Mouse (Mus musculus): ENCODE data around the gene Oprd1.

Gene Oprd1

GRCm38 (mm10) chr4:132099548-132099947, 44.7 kb downstream of the Oprd1 start:
- in situ Hi-C loops (cut with MboI; ENCODE audit: low pct_unique_long_range_greater_than_20kb in 1 of 2, low sequenced_read_pairs in 2 of 2, unreplicated experiment in 1 of 2): loop anchor here in 1 of 2 experiments (10.0 kb wide), 1 partner anchor 75 kb away; no protein-coding TSS in a partner anchor

DNA sequence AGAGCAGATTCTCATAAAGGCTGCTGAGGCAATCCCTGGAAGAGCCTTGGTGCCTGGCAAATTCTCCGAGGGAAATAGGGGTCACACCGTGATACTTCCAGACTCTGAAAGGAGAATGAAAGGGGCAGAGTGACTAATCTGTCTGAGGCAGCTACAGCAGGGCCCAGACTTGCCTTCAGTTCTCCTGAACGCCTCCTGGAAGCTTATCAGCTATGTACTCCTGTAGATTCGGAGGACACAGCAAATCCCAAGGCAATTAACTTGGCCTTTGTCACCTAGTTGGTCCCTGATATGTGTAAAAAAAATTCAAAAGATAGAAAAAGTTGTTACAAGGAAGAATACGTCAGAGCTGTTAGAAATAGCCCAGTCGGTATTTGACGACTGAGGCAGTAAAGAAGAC, 49.2 kb downstream of the Oprd1 start:
- in situ Hi-C loops (cut with MboI; ENCODE audit: low pct_unique_long_range_greater_than_20kb in 1 of 2, low sequenced_read_pairs in 2 of 2, unreplicated experiment in 1 of 2): loop anchor here in 1 of 2 experiments (10.0 kb wide), 1 partner anchor 80 kb away; no protein-coding TSS in a partner anchor

- in situ Hi-C loops (cut with MboI; ENCODE audit: low pct_unique_long_range_greater_than_20kb in 1 of 2, low sequenced_read_pairs in 2 of 2, unreplicated experiment in 1 of 2): loop anchor here (5.0 to 10.0 kb wide), 2 partner anchors 78 to 81 kb away; no protein-coding TSS in a partner anchor
Measured at GRCm38 (mm10) chr4:132093928-132094327, 50.4 kb downstream of the Oprd1 start.

GRCm38 (mm10) chr4:132093136-132093535, 51.1 kb downstream of the Oprd1 start:
- in situ Hi-C loops (cut with MboI; ENCODE audit: low pct_unique_long_range_greater_than_20kb in 1 of 2, low sequenced_read_pairs in 2 of 2, unreplicated experiment in 1 of 2): loop anchor here (5.0 to 10.0 kb wide), 2 partner anchors 79 to 82 kb away; no protein-coding TSS in a partner anchor

GRCm38 (mm10) chr4:132088921-132089320, 55.4 kb downstream of the Oprd1 start:
- in situ Hi-C loops (cut with MboI; ENCODE audit: low pct_unique_long_range_greater_than_20kb in 1 of 2, low sequenced_read_pairs in 2 of 2, unreplicated experiment in 1 of 2): no loop called here

DNA sequence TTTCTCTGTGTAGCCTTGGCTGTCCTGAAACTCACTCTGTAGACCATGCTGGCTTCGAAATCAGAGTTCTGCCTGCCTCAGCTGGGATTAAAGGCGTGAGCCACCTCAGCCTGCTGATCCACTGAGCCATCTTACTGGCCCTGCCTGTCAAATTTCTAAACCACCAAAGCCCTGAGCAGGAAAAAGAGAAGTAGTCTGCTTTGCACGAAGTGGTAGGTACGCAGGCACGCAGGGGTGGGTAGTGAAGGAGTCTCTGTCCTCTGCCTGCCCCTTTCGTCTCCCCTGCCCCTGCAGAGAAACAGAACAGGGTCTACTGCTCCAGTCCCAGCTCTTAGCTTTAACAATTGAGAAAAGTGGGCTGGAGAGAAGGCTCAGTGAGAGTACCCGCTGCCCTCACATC, 59.2 kb downstream of the Oprd1 start:
- in situ Hi-C loops (cut with MboI; ENCODE audit: low pct_unique_long_range_greater_than_20kb in 1 of 2, low sequenced_read_pairs in 2 of 2, unreplicated experiment in 1 of 2): no loop called here

- in situ Hi-C loops (cut with MboI; ENCODE audit: low pct_unique_long_range_greater_than_20kb in 1 of 2, low sequenced_read_pairs in 2 of 2, unreplicated experiment in 1 of 2): no loop called here
Measured at GRCm38 (mm10) chr4:132080492-132080983, 63.7 kb downstream of the Oprd1 start.

DNA sequence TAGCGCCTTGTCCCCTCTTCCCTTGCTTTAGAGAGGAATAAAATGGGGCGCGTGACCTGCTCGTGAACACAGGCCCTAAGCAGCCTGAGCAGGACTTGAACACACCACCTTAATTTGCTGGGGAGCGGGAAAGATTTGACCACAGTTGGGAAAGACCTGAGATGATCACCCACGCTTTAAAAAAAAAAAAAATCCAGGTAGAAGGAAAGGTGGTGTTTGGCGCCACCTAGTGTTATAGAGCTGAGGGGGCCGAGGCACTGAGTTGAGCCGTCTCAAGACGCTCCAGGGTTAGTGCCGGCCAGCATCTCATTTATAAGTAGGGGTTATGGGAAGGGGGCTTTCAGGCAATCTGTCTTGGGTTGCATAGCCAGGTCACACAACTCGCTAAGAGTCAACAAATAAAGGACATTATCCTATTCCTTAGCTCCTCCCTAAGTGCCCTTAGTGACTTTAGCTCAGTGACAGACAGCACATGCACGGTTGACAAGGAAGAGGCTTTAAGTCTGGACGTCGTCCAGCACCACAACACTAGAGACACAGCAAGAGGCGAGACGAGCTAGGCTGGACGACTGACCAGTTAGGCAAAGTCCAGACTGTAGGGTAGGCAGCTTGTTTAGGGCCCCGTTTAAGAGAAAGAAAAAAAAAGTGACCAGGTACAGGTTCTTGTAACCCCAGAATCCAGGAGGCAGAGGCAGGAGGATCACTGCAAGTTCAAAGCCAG, 64.6 kb downstream of the Oprd1 start:
- in situ Hi-C loops (cut with MboI; ENCODE audit: low pct_unique_long_range_greater_than_20kb in 1 of 2, low sequenced_read_pairs in 2 of 2, unreplicated experiment in 1 of 2): no loop called here

- in situ Hi-C loops (cut with MboI; ENCODE audit: low pct_unique_long_range_greater_than_20kb in 1 of 2, low sequenced_read_pairs in 2 of 2, unreplicated experiment in 1 of 2): no loop called here
Measured at GRCm38 (mm10) chr4:132078296-132078714, 66.0 kb downstream of the Oprd1 start.

DNA sequence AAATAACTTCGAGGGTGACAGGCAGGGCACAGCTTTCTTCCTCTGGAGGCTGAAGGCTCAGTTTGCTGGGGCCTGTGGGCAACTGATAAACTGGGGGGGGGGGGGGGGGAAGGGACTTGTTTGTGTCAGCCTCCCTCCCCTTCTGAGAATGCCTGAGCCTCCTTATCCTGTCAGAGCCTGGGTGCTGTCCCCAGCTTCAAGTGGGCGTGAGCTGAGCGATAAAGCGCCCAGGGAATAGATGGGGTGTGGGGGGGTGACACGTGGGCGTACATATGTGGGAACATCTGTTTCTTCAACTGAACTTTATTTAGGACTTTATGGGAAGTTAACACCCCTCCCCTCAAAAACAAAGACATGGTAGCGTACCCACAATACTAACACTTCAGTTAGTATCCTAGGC, 66.8 kb downstream of the Oprd1 start:
- in situ Hi-C loops (cut with MboI; ENCODE audit: low pct_unique_long_range_greater_than_20kb in 1 of 2, low sequenced_read_pairs in 2 of 2, unreplicated experiment in 1 of 2): no loop called here

DNA sequence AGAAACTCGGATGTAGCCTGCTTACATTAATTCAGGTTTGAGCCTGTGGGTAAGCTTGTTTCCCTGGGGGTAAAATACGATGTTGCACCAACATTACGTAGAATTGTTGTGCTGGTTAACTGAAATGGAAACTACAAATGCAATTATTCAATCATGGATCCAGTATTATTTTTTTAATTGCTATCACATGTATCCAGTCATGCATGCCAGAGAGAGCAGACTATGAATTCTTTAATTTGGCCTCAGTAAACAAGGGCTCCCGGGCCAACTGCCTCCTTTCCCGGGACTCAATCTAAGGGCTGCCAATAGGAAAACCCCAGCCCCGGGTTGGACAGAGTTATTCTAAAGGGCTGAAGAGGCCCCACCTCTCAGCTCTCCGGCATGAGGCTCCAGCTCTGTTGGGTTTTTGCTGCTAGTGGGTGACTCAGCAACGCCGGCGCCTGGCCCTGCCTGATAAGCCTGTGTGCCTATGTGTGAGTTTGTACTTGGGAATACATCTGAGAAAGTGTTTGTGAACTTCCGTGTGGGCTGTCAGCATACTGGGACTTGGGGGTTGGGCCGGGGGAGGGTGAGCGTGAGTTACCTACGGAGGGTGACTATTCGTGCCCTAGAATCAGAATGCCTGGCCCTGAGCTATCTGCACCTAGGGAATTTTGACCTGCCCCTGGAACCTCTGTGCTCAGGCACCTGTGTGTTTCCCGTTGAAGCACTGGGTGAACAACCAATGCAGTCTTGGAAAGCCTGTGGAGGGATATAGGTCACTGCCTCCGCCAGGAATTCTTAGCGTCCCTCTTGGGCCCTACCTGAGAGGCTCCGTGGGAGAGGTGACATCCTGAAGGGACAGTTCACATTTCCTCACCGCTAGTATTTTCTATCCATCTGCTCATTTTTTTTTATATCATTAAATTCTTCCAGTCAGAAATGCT, 67.5 kb downstream of the Oprd1 start:
- in situ Hi-C loops (cut with MboI; ENCODE audit: low pct_unique_long_range_greater_than_20kb in 1 of 2, low sequenced_read_pairs in 2 of 2, unreplicated experiment in 1 of 2): no loop called here

- in situ Hi-C loops (cut with MboI; ENCODE audit: low pct_unique_long_range_greater_than_20kb in 1 of 2, low sequenced_read_pairs in 2 of 2, unreplicated experiment in 1 of 2): no loop called here
Measured at GRCm38 (mm10) chr4:132075796-132076195, 68.5 kb downstream of the Oprd1 start.

DNA sequence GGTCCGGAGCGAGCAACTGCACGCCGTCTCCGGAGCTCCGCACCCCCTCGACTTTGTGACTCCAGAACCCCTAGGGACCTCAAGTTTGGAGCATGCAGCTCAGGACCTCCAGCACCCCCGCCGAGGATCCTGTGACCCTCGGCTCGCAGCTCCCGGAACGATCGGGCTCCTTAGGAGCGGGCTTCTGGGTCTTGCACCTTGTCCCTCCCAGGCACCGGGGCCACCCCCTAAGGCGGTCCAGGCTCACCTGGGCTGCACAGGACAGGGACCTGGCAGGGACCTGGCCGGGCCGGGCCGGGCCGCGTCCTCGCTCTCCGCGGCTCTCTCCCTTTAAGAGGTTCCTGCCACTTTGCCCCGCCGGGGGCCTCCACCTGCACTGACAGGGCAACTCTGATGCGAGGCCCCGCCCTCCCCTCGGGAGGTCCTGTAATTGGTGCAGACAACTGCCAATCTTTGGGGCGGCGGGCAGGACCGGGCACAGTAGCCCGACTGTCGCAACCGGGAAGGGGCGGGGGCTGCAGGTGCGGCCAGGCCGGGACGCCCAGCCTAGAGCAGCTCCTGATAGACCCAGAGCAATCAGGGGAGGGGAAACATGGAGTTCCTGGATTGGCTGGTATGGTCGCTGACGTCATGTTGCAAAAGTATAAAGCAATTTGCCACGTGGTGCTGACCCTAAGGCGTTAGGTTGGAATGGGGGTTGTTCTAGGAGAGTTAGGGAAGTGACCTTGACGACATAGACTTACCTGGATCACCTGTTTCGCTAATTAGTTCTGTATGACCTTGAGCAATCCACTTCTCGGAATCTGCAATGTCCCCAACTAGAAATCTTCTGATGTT, 69.1 kb downstream of the Oprd1 start, which contains the start of gene Epb41:
Epb41 (minus strand) TSS at position 389 of the 837 bp plus-strand sequence.
- in situ Hi-C loops (cut with MboI; ENCODE audit: low pct_unique_long_range_greater_than_20kb in 1 of 2, low sequenced_read_pairs in 2 of 2, unreplicated experiment in 1 of 2): no loop called here

DNA sequence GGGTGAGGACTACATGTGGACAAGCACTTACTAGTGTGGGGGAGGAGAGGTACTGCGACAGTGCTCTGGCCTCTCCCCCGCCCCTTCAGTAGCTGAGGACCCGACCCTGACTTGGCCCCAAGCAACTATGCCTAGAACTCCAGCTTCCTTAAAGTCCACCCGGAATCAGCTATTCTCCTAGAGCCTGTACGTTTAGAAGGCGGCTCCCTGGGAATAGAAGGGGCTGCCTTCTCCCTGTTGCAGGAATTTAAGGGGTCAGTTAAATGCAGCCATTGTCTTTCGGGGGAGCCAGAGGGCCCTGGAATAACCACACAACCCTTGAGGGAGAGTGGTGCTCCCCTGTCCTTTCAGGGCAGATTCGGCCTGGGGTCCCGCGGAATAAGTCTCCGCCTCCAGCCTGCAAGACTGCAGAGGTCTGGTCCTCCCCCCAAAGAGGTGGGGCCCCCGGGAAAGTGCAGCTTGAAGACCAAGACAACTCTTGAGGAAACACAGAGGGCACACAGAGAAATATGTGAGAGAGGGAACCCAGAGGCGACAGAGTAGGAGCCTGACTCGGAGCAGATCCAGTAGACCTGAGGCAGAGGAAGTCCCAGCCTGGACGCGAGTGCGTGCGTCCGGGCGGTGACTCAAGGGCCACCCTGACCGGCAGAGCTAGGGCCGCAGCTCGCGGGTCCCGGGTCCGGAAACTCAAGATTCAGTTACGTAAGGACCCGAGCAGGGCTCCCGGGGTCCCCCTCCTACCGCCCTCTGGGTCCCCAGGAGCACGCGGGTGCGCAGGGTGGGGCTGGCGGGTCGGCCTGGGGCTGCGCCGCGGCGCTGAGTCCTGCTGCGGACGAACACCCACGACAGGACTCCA, 70.0 kb downstream of the Oprd1 start, which contains the start of gene Gm10300:
Gm10300 (plus strand) TSS at position 621 of the 856 bp plus-strand sequence.
- in situ Hi-C loops (cut with MboI; ENCODE audit: low pct_unique_long_range_greater_than_20kb in 1 of 2, low sequenced_read_pairs in 2 of 2, unreplicated experiment in 1 of 2): no loop called here

DNA sequence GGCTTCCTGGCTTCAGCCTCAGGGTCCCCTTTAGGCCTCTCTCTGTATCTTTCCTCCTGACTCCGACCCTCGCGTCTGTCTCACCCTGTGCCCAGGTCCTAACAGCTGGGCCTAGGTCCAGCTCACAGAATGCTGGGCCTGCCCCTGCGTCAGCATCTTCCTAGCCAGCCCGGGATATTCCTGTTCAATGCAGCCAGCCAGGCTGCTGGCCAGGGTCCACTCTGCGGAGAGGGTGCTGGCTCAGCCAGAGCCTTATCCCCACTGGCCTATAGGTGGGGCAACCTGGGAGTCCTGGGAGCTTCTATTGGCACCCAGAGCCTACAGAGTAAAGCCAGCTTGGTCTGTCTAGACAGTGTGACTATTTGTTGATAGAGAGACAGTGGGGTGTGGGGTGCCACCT, 71.3 kb downstream of the Oprd1 start:
- in situ Hi-C loops (cut with MboI; ENCODE audit: low pct_unique_long_range_greater_than_20kb in 1 of 2, low sequenced_read_pairs in 2 of 2, unreplicated experiment in 1 of 2): no loop called here

DNA sequence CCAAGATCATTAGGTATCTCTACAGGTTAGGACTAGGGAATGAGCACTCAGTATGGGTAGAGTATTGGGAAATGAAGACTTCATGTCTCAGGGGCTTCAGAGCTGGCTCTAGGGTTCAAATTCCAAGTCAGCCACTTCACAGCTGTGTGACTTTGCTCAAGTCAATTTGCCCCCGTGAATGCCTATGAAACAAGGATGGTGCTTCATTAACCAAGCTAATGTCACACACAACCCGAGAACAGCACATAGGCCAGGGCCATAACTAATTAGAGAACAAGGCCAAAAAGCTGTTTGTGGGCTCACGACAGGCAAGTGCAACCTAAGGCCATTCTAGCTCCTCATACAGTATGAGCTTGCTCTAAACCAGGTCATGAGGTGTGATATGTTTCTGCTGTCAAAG, 72.1 kb downstream of the Oprd1 start:
- in situ Hi-C loops (cut with MboI; ENCODE audit: low pct_unique_long_range_greater_than_20kb in 1 of 2, low sequenced_read_pairs in 2 of 2, unreplicated experiment in 1 of 2): no loop called here

DNA sequence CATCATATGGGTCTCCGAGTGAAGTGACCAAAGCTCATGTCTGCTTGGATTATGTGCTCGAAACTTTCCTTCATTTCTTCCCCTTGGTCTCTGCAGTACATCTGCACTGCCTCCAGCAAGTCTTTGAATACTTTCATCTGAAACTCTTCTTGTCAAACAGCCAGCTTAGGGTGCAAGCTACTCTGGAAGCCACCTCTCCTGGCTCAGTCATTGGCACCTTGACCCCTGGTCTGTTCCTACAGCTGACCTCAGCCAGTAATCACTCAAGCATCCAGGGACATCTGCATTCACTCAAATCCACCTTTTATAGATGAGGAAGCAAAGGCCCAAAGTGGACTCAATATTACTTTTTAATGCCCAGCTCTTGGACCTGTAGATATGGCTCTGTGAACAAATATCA, 72.6 kb downstream of the Oprd1 start:
- in situ Hi-C loops (cut with MboI; ENCODE audit: low pct_unique_long_range_greater_than_20kb in 1 of 2, low sequenced_read_pairs in 2 of 2, unreplicated experiment in 1 of 2): no loop called here

DNA sequence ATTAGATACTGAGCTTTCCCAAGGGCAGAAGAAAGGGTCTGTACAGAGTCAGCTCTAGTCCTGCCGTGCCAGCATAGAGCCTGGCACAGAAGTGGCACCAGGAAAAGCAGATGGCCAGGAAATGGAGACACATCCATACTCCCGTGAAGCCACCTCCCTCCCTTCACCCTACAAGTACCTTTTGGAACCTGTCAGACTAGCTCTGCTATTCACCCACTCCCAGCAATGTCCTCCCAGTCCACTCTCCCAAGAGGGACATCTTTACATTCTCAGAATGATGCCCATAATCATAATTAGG, 76.4 kb downstream of the Oprd1 start:
- in situ Hi-C loops (cut with MboI; ENCODE audit: low pct_unique_long_range_greater_than_20kb in 1 of 2, low sequenced_read_pairs in 2 of 2, unreplicated experiment in 1 of 2): no loop called here

All from mouse embryonic stem cell (cell line).